Comparison of ENCODE assay signal across 18 mouse cellular contexts in genomic region chr9:16231575-16231974, GRCm38 (mm10).
DNase-seq lines count a peak whose midpoint lies in the region; ATAC-seq and TF ChIP-seq lines count a peak whose summit lies in the region.
"Had no signal": no experiment of that assay in that cellular context is flagged by ENCODE, and none has a peak within 500 bp of the region (broad histone marks: within the 10 kb centered on the region; RNA-seq: fewer than 3 reads in every experiment).

No protein-coding gene starts in this region.

- H3K4me1 ChIP-seq in kidney, embryonic 14.5 days (ENCODE audit: control insufficient read depth, insufficient read depth, low read length), result no peaks in the 10 kb centered on the region
- H3K4me1 ChIP-seq in lung, postnatal 0 days (ENCODE audit: insufficient read depth, low read depth, low read length), result no peaks in the 10 kb centered on the region

- no peak for TF ChIP-seq CTCF in lung, postnatal 0 days (IDR thresholded peaks at IDR 0.05)

- H3K4me2 ChIP-seq in kidney, embryonic 14.5 days (replicated peaks; ENCODE audit: low read depth, low read length), result no peak overlapping the region
- no peak overlapping the region for H3K4me2 ChIP-seq in lung, postnatal 0 days (replicated peaks; ENCODE audit: low read depth, low read length)
- H3K4me2 ChIP-seq: forebrain, embryonic 13.5 days; heart, embryonic 11.5 days; hindbrain, embryonic 15.5 days had no signal

- DNase-seq in kidney, adult 18-20 months, result no peak
- DNase-seq in embryo, embryonic 10 days (ENCODE audit: low spot score), result peak; percentile 55
- peak; percentile 60 for DNase-seq in embryo, embryonic 10.5 days (ENCODE audit: low spot score)
- DNase-seq in mesoderm, embryonic 11.5 days (ENCODE audit: low read depth, low spot score), result peak; percentile 39
- DNase-seq in lung, postnatal 0 days (ENCODE audit: low spot score), result no peak
- DNase-seq in layer of hippocampus, adult 9-10 months (ENCODE audit: low spot score), result no peak
- DNase-seq: cerebellum, adult 2 months; heart, postnatal 10 days; kidney, postnatal 14 days; liver; lung, postnatal 10 days; thymus, postnatal 14 days had no signal

- no peak overlapping the region for H3K9ac ChIP-seq in kidney, embryonic 14.5 days (ENCODE audit: low read depth, low read length)
- no peak overlapping the region for H3K9ac ChIP-seq in lung, postnatal 0 days (replicated peaks; ENCODE audit: low read depth)
- H3K9ac ChIP-seq: forebrain, embryonic 13.5 days; hindbrain, embryonic 15.5 days had no signal

- no peak for TF ChIP-seq EP300 in lung, postnatal 0 days (IDR thresholded peaks at IDR 0.05)

- no peaks in the 10 kb centered on the region for H3K36me3 ChIP-seq in kidney, embryonic 14.5 days (ENCODE audit: control insufficient read depth, insufficient read depth, low read length)
- H3K36me3 ChIP-seq in lung, postnatal 0 days (ENCODE audit: insufficient read depth, low read length), result no peaks in the 10 kb centered on the region
- H3K36me3 ChIP-seq: hindbrain, embryonic 15.5 days had no signal

- no peaks in the 10 kb centered on the region for H3K9me3 ChIP-seq in kidney, embryonic 14.5 days (ENCODE audit: control insufficient read depth, low read length)
- H3K9me3 ChIP-seq in lung, postnatal 0 days (ENCODE audit: low read length), result no peaks in the 10 kb centered on the region
- H3K9me3 ChIP-seq: forebrain, embryonic 13.5 days; hindbrain, embryonic 15.5 days had no signal

- no peak overlapping the region for H3K27ac ChIP-seq in kidney, embryonic 14.5 days (ENCODE audit: low read depth, low read length)
- H3K27ac ChIP-seq in lung, postnatal 0 days (ENCODE audit: low read length), result no peak overlapping the region
- H3K27ac ChIP-seq: forebrain, embryonic 13.5 days; hindbrain, embryonic 15.5 days; layer of hippocampus, adult 2 months had no signal

- H3K27me3 ChIP-seq in kidney, embryonic 14.5 days (ENCODE audit: control insufficient read depth, insufficient read depth, low read length), result no peaks in the 10 kb centered on the region
- no peaks in the 10 kb centered on the region for H3K27me3 ChIP-seq in lung, postnatal 0 days (replicated peaks; ENCODE audit: insufficient read depth, low read length)
- H3K27me3 ChIP-seq: forebrain, embryonic 13.5 days; hindbrain, embryonic 15.5 days had no signal

- H3K4me3 ChIP-seq in kidney, embryonic 14.5 days (ENCODE audit: low read length), result no peak overlapping the region
- H3K4me3 ChIP-seq in lung, postnatal 0 days (ENCODE audit: low read depth, low read length), result no peak overlapping the region
- H3K4me3 ChIP-seq: forebrain, embryonic 13.5 days; hindbrain, embryonic 15.5 days; layer of hippocampus, adult 2 months had no signal

- peak; percentile 43; the same call in 1 of the 2 replicates for ATAC-seq in kidney, embryonic 14.5 days (ENCODE audit: low FRiP score, low TSS enrichment)
- no peak for ATAC-seq in lung, postnatal 0 days
- ATAC-seq: forebrain, embryonic 13.5 days; intestine, postnatal 0 days had no signal

- WGBS in kidney, embryonic 14.5 days, result 49% methylated on average over 4 of the region's 4 CpGs
- WGBS in lung, postnatal 0 days, result 59% methylated on average over 4 of the region's 4 CpGs

Comparison
In these comparisons a context has a peak if more than half of its experiments do, and no peak if none do; other contexts are left out.
1. DNase-seq: peak in embryo, embryonic 10 days (single experiment), embryo, embryonic 10.5 days (single experiment) and mesoderm, embryonic 11.5 days (single experiment); none in kidney, adult 18-20 months (single experiment), lung, postnatal 0 days (single experiment) and layer of hippocampus, adult 9-10 months (single experiment).